Mouse (Mus musculus): Measurements from ENCODE around the gene Tpo.

Tpo gene

GRCm38 (mm10) chr12:30015501-30015900 lies 116.9 kb downstream of the Tpo start:
- no peak for DNase-seq

GRCm38 (mm10) chr12:30008741-30009140 lies 123.7 kb downstream of the Tpo start:
- no peak for DNase-seq

- no peak for DNase-seq
Measured at GRCm38 (mm10) chr12:30006586-30006985, 125.8 kb downstream of the Tpo start.
